Mouse (Mus musculus) neutrophil, adult 5-6 weeks (primary cell): Measurements from ENCODE around the gene Fam173a. TPM values are rescaled to one million over a fixed set of nuclear protein-coding genes. Genes with fewer than 3 reads are reported as not detected.

Experiments used
- ATAC-seq: fragments of 151-379, 151-347 bp; 2 replicates; pipeline ENCODE4 v1.8.0; 2017; ENCODE audit warnings: mild to moderate bottlenecking, moderate TSS enrichment; ENCODE audit not compliant: insufficient number of reproducible peaks, poor library complexity, low FRiP score, severe bottlenecking; ENCODE audit errors: extremely low read depth
- total RNA-seq: library from RNA; stranded (forward); fragments of 200-1000 nt; gene quantifications from 2 replicates; pipeline ENCODE4 v1.2.3, GENCODE M21; 2017

The Fam173a gene
- total RNA-seq: 23.6 and 33.3 TPM in 2 replicates

GRCm38 (mm10) chr17:25792615-25793014 is at the start of gene Fam173a:
TSS of gene Fam173a (minus strand) at chr17:25792901.
- ATAC-seq: peak; percentile 33; the same call in 1 of the 2 replicates

GRCm38 (mm10) chr17:25841117-25841880 is 48.6 kb upstream of the Fam173a start, which contains the start of gene Gm20683:
TSS of gene Gm20683 (minus strand) at chr17:25841763.
- no peak for ATAC-seq

GRCm38 (mm10) chr17:25840519-25840918 is 47.8 kb upstream of the Fam173a start:
- no peak for ATAC-seq

DNA sequence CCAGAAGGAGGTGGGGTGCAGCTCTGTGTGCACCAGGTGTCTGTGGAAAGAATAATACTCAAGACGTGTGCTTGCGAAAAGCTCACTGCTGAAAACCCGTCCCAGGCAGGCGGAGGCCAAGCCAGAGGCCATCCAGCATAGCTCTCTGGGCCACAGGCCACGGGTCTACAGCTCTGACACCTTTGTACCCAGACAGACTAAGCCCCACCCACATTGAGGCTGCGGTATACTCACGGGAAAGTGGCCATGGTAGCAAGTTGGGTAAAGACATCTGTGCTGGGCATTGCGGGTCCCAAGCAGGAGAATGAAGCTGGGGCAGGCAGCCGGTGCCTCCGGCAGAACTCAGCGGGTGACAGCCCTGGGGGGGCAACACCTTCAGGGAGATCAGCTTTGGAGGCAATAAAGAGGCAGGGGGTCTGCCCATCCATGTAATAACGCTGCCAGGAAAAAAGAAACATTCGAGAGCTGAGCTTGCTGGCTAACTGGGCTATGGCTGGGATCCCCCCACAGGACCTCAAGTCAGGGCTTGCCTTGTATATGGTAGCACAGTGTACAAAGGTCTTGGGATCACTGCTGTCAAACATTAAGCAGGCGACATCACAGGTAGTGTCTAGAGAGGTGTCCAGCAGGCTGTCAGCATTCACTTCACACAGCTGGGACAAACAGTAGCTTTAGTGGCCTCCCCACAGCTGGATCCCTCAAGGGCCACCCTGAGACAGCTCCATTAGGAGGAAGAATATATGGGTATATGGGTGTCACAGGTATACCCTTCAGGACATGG is 46.9 kb upstream of the Fam173a start:
- ATAC-seq: no peak

DNA sequence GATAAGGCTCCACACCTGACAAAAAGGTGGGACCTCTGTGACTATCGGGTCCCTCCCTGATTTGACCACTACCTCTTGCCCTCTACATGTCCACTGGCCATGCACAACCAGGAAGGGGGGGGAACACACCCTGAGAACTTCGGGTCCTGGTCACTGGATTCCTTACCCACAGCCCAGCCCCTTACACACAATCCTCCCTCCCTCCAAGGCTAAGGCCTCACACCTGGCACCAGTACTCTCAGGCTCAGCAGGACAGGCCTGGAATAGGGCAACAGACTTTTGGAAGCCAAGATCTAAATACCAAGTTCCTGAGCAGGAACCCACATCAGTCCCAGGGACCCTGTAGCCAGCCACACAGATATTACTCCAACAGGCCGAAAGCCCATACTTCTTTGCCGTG is 46.2 kb upstream of the Fam173a start:
- ATAC-seq: no peak

GRCm38 (mm10) chr17:25837533-25837932 is 44.8 kb upstream of the Fam173a start:
- no peak for ATAC-seq

- ATAC-seq: no peak
These were observed 44.3 kb upstream of the Fam173a start, which contains the start of gene Rhbdl1 for GRCm38 (mm10) chr17:25837076-25837410. TSS of gene Rhbdl1 (minus strand) at chr17:25837295.

GRCm38 (mm10) chr17:25836397-25837075 is 43.8 kb upstream of the Fam173a start:
- no peak for ATAC-seq

GRCm38 (mm10) chr17:25835816-25836215 is 43.1 kb upstream of the Fam173a start:
- no peak for ATAC-seq

DNA sequence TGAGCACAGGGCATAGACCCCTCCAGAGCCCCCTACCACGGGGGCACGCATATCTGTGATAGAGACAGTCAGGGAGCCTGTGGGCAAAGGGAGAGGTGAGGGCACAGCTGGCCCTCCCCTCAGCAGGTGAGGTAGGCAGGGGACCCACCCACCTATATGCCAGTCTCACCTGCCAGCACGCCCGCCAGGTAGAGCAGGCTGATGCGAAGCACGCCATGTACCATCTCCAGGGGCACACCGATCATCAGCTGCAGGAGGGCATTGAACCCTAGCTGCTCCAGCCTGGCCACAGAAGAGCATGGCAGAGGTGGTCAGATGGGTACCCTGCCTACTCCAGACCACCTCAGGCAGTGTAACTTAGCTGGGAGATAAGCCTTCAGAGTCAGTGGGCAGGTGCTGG is 42.6 kb upstream of the Fam173a start:
- ATAC-seq: no peak

- ATAC-seq: no peak
These were observed 42.0 kb upstream of the Fam173a start for GRCm38 (mm10) chr17:25834595-25835222.

DNA sequence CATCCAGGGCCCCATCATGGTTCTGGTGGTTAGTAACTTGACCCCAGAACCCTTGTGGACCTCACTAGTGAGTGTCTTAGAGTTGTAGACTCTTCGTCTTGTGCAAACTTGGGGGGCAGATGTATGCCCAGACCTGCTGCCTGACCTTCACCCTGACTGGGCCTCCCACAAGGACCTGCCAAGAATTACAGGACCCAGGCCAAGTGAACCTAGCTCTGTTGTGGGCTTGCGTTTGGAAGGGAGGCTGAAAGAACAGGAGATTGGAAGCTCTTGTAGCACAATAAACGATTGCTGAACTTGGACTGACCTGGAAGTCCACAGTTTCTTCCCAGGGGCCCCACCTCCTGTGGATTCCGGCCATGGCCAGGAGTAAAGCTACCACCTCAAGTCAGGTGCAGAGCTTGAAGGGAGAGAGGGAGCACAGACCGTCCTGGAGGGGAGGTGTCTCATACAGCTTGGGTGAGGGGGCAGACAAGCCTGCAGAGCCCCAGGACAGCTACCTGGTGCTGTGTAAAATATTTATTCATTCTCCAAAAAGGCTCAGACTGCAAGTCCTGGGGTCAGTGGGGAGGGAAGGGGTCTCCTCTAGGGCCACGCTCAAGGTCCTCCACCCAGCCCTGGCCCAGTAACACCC is 41.4 kb upstream of the Fam173a start:
- no peak for ATAC-seq

DNA sequence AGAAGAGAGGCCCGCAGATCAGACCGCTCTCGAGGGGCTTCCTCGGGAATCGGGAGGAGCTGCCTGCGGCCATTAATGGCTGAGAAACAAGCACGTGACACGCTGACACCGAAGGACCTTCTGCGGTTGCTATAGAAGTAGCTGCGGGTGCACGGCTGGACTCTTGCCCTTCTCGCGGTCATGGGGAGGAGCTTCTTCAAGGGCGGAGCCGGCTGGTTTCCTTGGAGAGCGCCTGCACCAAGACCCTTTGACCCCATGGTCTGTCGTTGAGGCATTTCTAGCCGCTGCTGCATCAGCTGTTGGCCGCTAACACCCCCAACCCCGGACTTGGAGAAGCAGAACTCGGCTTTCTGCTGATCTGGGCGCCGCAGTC is 40.6 kb upstream of the Fam173a start, which contains the start of gene Stub1:
TSS of gene Stub1 (minus strand) at position 114 of the 373 bp plus-strand sequence.
- peak; percentile 0; the same call in 1 of the 2 replicates for ATAC-seq

DNA sequence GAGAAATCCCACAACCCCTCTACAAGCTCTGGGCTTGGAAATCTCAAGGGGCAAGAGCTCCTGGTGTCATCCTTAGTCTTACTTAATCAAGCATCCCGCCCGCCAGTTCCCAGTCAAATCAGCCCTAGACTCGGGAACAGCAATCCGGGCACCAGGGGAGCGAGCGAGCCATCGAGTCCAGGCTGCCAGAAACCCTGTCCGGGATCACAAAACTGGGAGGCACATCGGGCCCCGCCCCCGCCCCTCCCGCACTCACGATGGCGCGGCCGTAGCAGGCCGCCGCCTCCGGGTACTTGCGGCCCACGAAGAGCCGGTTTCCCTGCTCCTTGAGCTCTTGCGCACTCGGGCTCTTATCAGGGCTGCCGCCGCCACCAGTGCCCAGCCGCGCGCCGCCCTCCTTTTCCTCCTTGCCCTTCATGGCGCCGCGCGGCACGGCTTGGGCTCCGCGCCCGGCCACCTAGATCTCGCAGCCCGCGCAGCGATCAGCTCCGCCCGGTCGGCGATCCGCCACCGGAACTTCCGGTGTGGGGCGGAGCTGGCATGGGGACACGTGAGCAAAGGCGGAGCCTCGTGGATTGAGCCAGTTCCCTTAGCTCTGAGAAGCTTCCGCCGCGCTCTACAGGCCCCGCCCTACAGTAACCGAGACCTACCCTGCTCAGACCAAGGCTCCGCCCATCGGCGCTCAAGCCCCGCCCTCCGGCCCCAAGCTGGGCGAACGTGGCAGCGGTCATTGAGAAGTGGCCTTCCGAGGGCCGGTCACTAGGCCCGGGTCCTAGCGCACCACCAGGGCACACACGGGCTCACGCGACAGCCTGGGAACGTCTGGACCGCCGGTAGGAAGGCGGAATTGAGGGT is 40.0 kb upstream of the Fam173a start:
- ATAC-seq: peak; percentile 89

GRCm38 (mm10) chr17:25831451-25832281 is 39.0 kb upstream of the Fam173a start:
- ATAC-seq: no peak

- no peak for ATAC-seq
These were observed 38.2 kb upstream of the Fam173a start for GRCm38 (mm10) chr17:25830806-25831431.
